Mouse (Mus musculus) embryonic fibroblast, embryonic 13.5 days (primary cell): ENCODE data around the gene Rabep1.

ENCODE experiments used
- CTCF ChIP-seq: IDR thresholded peaks from 2 replicates; pipeline ENCODE4 v1.5.1; 2011; ENCODE audit warnings: mild to moderate bottlenecking, control low read depth, low read length, moderate library complexity, borderline replicate concordance; ENCODE audit not compliant: insufficient read depth
- POLR2A ChIP-seq: IDR thresholded peaks from 2 replicates; pipeline ENCODE4 v1.6.1; 2011; ENCODE audit warnings: low read depth, mild to moderate bottlenecking, control low read depth, low read length, moderate library complexity

GRCm38 (mm10) chr11:70972586-70972985 is 128.0 kb downstream of the Rabep1 start:
- no peak for TF ChIP-seq CTCF
- TF ChIP-seq POLR2A = no peak
